Mouse (Mus musculus): ENCODE results near the gene Snx9.
A peak's percentile ranks its signal among the peaks of the same experiment; 100 is the strongest.

The Snx9 gene

GRCm38 (mm10) chr17:5841128-5841942 lies at the start of gene Snx9:
TSS of gene Snx9 (plus strand) at chr17:5841329.
- TF ChIP-seq NANOG (IDR thresholded peaks at IDR 0.05; ENCODE audit: borderline replicate concordance, low read length): no peak
- TF ChIP-seq POU5F1 (IDR thresholded peaks at IDR 0.05; ENCODE audit: borderline replicate concordance, low read length): no peak
- no peak for TF ChIP-seq CTCF (conservative IDR thresholded peaks at IDR 0.05; ENCODE audit: low read length)
- Histone ChIP-seq H3K27me3 (ENCODE audit: insufficient read depth, low read length) (no peaks in the 10 kb centered on the region), H3K9me3 (ENCODE audit: low read length) (no peaks in the 10 kb centered on the region), H3K4me3 (replicated peaks; ENCODE audit: low read length) (peak within 1 kb of the TSS; percentile 83), H3K4me1 (replicated peaks; ENCODE audit: low read depth, low read length) (peaks cover 47% of the 10 kb centered on the region), H3K36me3 (ENCODE audit: insufficient read depth, low read length) (peaks cover 38% of the 10 kb centered on the region)

- Histone ChIP-seq H3K4me1 (replicated peaks; ENCODE audit: low read depth, low read length) (peaks cover 7% of the 10 kb centered on the region), H3K36me3 (ENCODE audit: insufficient read depth, low read length) (no peaks in the 10 kb centered on the region), H3K4me3 (replicated peaks; ENCODE audit: low read length) (no peak overlapping the region), H3K27me3 (ENCODE audit: insufficient read depth, low read length) (0 out of 2 replicates have a peak, but pooled peaks cover 5% of the 10 kb centered on the region), H3K9me3 (ENCODE audit: low read length) (peaks cover 6% of the 10 kb centered on the region; the same call in 1 of the 2 replicates)
- TF ChIP-seq CTCF (conservative IDR thresholded peaks at IDR 0.05; ENCODE audit: low read length) (no peak), POU5F1 (IDR thresholded peaks at IDR 0.05; ENCODE audit: borderline replicate concordance, low read length) (no peak), NANOG (IDR thresholded peaks at IDR 0.05; ENCODE audit: borderline replicate concordance, low read length) (no peak)
Observed at GRCm38 (mm10) chr17:5792164-5792791, 48.9 kb upstream of the Snx9 start.

GRCm38 (mm10) chr17:5793593-5793992 lies 47.5 kb upstream of the Snx9 start:
- H3K27me3 ChIP-seq (ENCODE audit: insufficient read depth, low read length): no peaks in the 10 kb centered on the region
- no peaks in the 10 kb centered on the region for H3K9me3 ChIP-seq (ENCODE audit: low read length)
- H3K4me1 ChIP-seq (replicated peaks; ENCODE audit: low read depth, low read length): peaks cover 10% of the 10 kb centered on the region
- TF ChIP-seq NANOG (IDR thresholded peaks at IDR 0.05; ENCODE audit: borderline replicate concordance, low read length): no peak
- TF ChIP-seq POU5F1 (IDR thresholded peaks at IDR 0.05; ENCODE audit: borderline replicate concordance, low read length): no peak
- no peak for TF ChIP-seq CTCF (conservative IDR thresholded peaks at IDR 0.05; ENCODE audit: low read length)
- H3K4me3 ChIP-seq (replicated peaks; ENCODE audit: low read length): no peak overlapping the region
- no peaks in the 10 kb centered on the region for H3K36me3 ChIP-seq (ENCODE audit: insufficient read depth, low read length)

- H3K4me1 ChIP-seq (replicated peaks; ENCODE audit: low read depth, low read length): peaks cover 10% of the 10 kb centered on the region
- H3K9me3 ChIP-seq (ENCODE audit: low read length): no peaks in the 10 kb centered on the region
Observed at GRCm38 (mm10) chr17:5794276-5794675, 46.9 kb upstream of the Snx9 start.

GRCm38 (mm10) chr17:5795369-5795768 lies 45.8 kb upstream of the Snx9 start:
- Histone ChIP-seq H3K27me3 (ENCODE audit: insufficient read depth, low read length) (peaks cover 4% of the 10 kb centered on the region; the same call in 1 of the 2 replicates), H3K9me3 (ENCODE audit: low read length) (no peaks in the 10 kb centered on the region), H3K4me1 (replicated peaks; ENCODE audit: low read depth, low read length) (peaks cover 10% of the 10 kb centered on the region), H3K4me3 (replicated peaks; ENCODE audit: low read length) (no peak overlapping the region), H3K36me3 (ENCODE audit: insufficient read depth, low read length) (no peaks in the 10 kb centered on the region)
- no peak for TF ChIP-seq POU5F1 (IDR thresholded peaks at IDR 0.05; ENCODE audit: borderline replicate concordance, low read length)

More at GRCm38 (mm10) chr17:5794276-5794675, 46.9 kb upstream of the Snx9 start:
- TF ChIP-seq NANOG (IDR thresholded peaks at IDR 0.05; ENCODE audit: borderline replicate concordance, low read length): no peak
- no peak for TF ChIP-seq POU5F1 (IDR thresholded peaks at IDR 0.05; ENCODE audit: borderline replicate concordance, low read length)
- TF ChIP-seq CTCF (conservative IDR thresholded peaks at IDR 0.05; ENCODE audit: low read length): no peak
- Histone ChIP-seq H3K4me3 (replicated peaks; ENCODE audit: low read length) (no peak overlapping the region), H3K36me3 (ENCODE audit: insufficient read depth, low read length) (no peaks in the 10 kb centered on the region), H3K27me3 (ENCODE audit: insufficient read depth, low read length) (no peaks in the 10 kb centered on the region)

GRCm38 (mm10) chr17:5795878-5796277 lies 45.3 kb upstream of the Snx9 start:
- H3K27me3 ChIP-seq (ENCODE audit: insufficient read depth, low read length): peaks cover 4% of the 10 kb centered on the region
- TF ChIP-seq CTCF (conservative IDR thresholded peaks at IDR 0.05; ENCODE audit: low read length) (peak; percentile 92), POU5F1 (IDR thresholded peaks at IDR 0.05; ENCODE audit: borderline replicate concordance, low read length) (no peak)
- peaks cover 10% of the 10 kb centered on the region for H3K4me1 ChIP-seq (replicated peaks; ENCODE audit: low read depth, low read length)
- H3K36me3 ChIP-seq (ENCODE audit: insufficient read depth, low read length): no peaks in the 10 kb centered on the region
- H3K4me3 ChIP-seq (replicated peaks; ENCODE audit: low read length): no peak overlapping the region
- H3K9me3 ChIP-seq (ENCODE audit: low read length): no peaks in the 10 kb centered on the region

- no peak for TF ChIP-seq NANOG (IDR thresholded peaks at IDR 0.05; ENCODE audit: borderline replicate concordance, low read length)
- TF ChIP-seq CTCF (conservative IDR thresholded peaks at IDR 0.05; ENCODE audit: low read length): no peak
- no peak for TF ChIP-seq POU5F1 (IDR thresholded peaks at IDR 0.05; ENCODE audit: borderline replicate concordance, low read length)
- Histone ChIP-seq H3K4me1 (replicated peaks; ENCODE audit: low read depth, low read length) (peaks cover 10% of the 10 kb centered on the region), H3K27me3 (ENCODE audit: insufficient read depth, low read length) (peaks cover 4% of the 10 kb centered on the region), H3K36me3 (ENCODE audit: insufficient read depth, low read length) (no peaks in the 10 kb centered on the region), H3K9me3 (ENCODE audit: low read length) (no peaks in the 10 kb centered on the region), H3K4me3 (replicated peaks; ENCODE audit: low read length) (no peak overlapping the region)
Observed at GRCm38 (mm10) chr17:5797124-5797760, 43.9 kb upstream of the Snx9 start.

- Histone ChIP-seq H3K27me3 (ENCODE audit: insufficient read depth, low read length) (peaks cover 4% of the 10 kb centered on the region), H3K9me3 (ENCODE audit: low read length) (no peaks in the 10 kb centered on the region), H3K4me3 (replicated peaks; ENCODE audit: low read length) (no peak overlapping the region), H3K36me3 (ENCODE audit: insufficient read depth, low read length) (no peaks in the 10 kb centered on the region), H3K4me1 (replicated peaks; ENCODE audit: low read depth, low read length) (peaks cover 10% of the 10 kb centered on the region)
- TF ChIP-seq CTCF (conservative IDR thresholded peaks at IDR 0.05; ENCODE audit: low read length) (no peak), POU5F1 (IDR thresholded peaks at IDR 0.05; ENCODE audit: borderline replicate concordance, low read length) (no peak), NANOG (IDR thresholded peaks at IDR 0.05; ENCODE audit: borderline replicate concordance, low read length) (no peak)
Observed at GRCm38 (mm10) chr17:5798221-5798801, 42.8 kb upstream of the Snx9 start.

Measured in E14TG2a.4 (cell line).